Mouse (Mus musculus) CH12F3 (cell line): Measurements from ENCODE around the gene Svs1.

Source experiments
- in situ Hi-C: fragments of 300-500 bp; cut with MboI; formaldehyde crosslinking; loops from 2 replicates; pipeline ENCODE4 v1.14.3; 2020; ENCODE audit warnings: low sequenced_read_pairs

Svs1 gene

DNA sequence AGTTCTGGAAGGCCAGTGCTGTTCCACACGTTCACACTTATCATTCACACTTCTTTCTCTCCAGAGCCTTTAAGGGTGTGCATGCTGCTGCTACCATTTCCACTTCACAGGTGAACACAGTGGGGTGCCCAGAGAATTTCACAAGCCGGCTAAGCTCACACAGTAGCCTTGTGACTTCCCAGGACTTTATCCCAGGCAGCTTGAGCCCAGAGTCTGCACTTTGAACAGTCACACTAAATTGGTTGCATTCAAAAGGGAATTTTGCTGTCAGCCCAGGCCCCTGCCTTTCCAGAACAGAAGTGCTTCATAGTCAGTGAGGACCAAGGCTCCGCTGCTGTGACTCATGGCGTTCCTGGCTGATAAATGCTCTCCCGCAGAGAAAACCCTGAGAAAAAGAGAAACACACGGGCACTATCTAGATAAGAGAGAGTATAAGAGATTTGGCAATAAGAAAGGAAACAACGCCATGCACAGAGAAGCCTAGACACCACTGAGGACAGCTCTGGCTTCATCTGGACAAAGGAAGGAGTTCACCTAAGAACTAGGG, at the start of gene Svs1:
Gene Svs1 (plus strand): TSS at position 418 of the 547 bp plus-strand sequence.
- in situ Hi-C loops, result no loop called here

DNA sequence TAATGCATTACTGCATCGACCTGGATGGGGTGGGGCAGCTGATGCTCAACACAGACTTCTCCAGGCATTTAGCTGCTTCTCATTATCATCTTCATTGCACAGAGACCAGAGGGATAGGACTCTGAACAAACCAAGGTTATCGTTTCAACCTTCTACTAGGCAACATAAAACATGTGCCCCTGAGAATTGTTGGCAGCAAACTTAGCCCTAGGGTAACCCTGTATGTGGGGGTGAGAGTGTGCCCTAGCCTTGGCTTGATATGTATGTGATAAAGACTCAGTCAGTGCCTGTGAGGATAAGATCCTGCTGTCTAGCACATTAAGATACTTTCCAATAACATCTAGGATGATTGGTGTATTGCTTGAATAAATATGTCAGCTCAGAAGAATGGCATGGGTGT, 37.1 kb upstream of the Svs1 start:
- in situ Hi-C loops, result no loop called here

- in situ Hi-C loops, result loop anchor here (10.0 kb wide), 1 partner anchor 296 kb away; no protein-coding TSS in a partner anchor
Observed at GRCm38 (mm10) chr6:48950676-48951075, 36.0 kb upstream of the Svs1 start.

- in situ Hi-C loops, result loop anchor here (10.0 kb wide), 1 partner anchor 297 kb away; no protein-coding TSS in a partner anchor
Observed at GRCm38 (mm10) chr6:48951630-48952029, 35.0 kb upstream of the Svs1 start.

DNA sequence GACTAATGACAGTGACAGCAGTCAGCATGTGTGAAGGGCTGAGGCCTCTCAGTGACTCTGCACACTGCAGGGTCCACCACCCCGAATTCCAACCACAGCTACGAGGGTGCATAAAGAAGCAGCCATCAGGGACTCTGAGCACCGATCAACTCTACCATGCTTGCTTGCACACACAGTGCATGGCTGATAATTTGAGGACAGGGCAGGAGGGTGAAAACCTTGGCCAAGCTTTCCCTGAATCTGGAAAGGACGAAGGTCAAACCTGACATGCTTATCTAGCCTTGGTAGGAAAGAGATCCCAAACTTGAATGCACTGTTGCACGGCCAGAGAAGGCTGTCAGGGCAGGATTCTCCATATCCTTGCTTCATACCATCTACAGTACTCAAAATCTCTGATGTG, 33.4 kb upstream of the Svs1 start:
- in situ Hi-C loops, result loop anchor here (10.0 kb wide), 1 partner anchor 298 kb away; no protein-coding TSS in a partner anchor

GRCm38 (mm10) chr6:48954211-48954610, 32.5 kb upstream of the Svs1 start:
- in situ Hi-C loops, result loop anchor here (10.0 kb wide), 1 partner anchor 299 kb away; no protein-coding TSS in a partner anchor

DNA sequence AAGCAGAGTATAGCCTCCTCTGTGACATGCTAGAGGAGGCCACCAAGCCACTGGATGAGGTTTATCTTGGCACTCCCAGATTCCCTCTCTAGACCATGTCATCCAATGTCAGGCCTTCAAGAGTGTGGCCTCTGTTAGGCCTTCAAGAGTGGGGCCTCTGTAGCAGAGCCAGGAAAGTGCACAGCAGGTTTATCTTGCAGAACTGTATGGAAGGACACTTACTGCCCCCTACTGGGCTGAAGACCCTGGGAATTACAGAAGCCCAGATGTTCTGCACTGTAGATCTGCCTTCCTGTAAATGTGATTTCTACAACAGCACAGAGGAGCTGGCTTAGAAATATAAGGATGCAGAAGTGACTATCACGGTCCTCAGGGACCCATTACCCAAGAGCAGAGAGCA, 31.7 kb upstream of the Svs1 start:
- in situ Hi-C loops, result loop anchor here (10.0 kb wide), 1 partner anchor 300 kb away; no protein-coding TSS in a partner anchor

DNA sequence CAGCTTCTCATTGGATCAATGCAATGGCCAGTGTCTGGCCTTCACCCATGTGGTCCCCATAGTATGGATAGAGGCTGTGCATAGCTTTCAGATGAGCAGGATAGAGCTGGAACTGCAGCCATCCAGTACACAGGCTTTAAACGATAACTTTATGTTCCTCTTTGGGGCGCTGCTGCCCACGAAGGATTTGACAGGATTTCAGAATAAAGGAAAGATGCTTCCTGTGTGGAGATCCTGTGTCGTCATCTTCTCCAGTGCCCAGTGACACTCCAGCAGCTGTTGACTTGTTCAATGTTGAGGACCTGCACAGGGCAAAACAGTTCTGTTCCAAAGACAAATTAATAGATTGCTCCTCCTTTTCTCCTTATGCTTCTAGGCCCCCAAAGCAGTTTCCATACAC, 29.9 kb upstream of the Svs1 start:
- in situ Hi-C loops, result loop anchor here (10.0 kb wide), 1 partner anchor 302 kb away; no protein-coding TSS in a partner anchor

DNA sequence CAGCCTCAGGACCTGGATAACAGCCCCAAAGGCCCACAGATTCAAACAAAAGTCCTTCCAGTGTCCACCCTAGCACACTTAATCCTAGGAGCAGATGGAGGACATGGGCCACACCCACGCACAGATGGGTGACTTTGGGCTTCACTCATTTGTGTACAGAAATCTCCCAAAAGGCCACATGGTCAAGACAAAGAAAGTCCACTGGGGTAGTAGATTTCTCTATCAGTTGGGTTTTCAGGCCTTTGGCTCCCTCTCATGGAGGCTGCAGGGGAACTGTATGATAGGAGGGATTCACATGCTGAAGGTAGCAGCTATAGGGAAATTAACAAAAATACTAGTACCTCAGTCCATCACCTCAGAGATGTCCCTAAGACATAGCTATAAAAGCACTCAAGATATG, 28.6 kb upstream of the Svs1 start:
- in situ Hi-C loops, result loop anchor here (10.0 kb wide), 1 partner anchor 303 kb away; no protein-coding TSS in a partner anchor

DNA sequence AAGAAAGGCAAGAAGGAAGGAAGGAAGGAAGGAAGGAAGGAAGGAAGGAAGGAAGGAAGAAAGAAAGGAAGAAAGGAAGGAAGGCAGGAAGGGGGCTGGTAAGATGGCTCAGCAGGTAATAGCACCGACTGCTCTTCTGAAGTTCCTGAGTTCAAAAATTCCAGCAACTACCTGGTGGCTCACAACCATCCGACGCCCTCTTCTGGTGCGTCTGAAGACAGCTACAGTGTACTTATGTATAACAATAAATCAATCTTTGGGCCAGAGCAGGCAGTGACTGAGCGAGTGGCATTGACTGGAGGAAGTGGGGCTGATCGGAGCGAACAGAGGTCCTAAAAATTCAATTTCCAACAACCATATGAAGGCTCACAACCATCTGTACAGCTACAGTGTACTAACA, 27.5 kb upstream of the Svs1 start:
- in situ Hi-C loops, result loop anchor here (10.0 kb wide), 1 partner anchor 304 kb away; no protein-coding TSS in a partner anchor

GRCm38 (mm10) chr6:48966696-48967095, 20.0 kb upstream of the Svs1 start:
- in situ Hi-C loops, result loop anchor here (10.0 kb wide), 1 partner anchor 102 kb away; no protein-coding TSS in a partner anchor

DNA sequence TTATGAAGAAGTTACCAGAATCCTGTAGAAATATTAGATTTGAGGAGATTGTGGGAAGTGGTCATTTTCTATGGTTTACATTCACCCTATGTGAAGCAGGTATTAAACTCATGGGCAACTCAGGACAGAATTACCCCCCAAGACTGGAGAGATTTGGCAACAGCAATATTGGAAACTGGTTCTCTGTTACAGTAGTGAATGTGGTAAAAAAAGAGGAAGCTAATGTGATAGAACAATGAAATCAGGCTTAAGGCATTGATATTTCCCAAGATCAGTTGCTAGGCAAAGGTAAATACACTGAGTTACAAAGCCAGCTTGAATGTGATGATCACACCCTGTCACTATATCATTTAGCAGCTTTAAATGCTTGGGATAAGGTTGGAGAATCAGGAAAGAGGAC, 18.8 kb upstream of the Svs1 start:
- in situ Hi-C loops, result loop anchor here (10.0 kb wide), 1 partner anchor 103 kb away; no protein-coding TSS in a partner anchor

DNA sequence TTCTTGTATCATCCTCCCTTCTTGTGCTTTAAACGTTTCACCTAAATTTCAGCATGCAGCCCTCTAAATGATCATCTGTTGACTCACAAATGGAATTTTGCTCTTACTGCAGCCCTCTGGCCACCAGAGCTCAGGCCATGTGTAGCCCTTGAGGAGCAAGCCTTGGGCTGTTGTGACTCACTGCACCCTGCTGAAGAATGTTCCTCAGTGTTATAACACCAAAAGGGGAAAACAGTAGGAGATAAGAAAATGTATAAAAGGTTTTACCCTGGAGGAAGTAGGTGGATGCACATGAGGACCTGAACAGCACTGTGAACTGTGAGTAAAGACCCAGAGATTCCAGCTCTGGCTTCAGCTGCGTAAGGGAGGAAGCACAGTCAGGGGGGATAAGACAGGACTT, 12.0 kb upstream of the Svs1 start, which contains the start of gene Doxl2:
Gene Doxl2 (plus strand): TSS at position 301 of the 400 bp plus-strand sequence.
- in situ Hi-C loops, result no loop called here

DNA sequence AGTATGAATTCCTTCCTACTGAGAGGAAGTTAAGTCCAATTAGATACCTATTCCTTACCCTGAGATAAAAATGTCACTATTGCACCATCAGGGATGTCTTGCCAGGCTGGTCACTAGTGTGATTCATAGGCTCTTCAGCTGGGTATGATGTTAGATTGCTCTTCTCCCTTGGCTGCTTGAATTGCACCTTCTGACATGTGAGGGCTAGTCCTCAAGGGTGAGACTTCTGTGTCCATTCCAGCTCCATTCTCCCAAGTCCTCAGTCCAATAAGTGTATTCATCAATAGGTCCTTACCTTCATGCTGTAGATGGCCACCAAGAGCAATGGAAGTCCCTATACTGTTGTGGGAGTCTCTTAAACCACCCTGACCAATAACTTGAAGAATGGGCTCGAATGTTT, 7.0 kb upstream of the Svs1 start:
- in situ Hi-C loops, result no loop called here

GRCm38 (mm10) chr6:48982305-48982704, 4.4 kb upstream of the Svs1 start:
- in situ Hi-C loops, result no loop called here

GRCm38 (mm10) chr6:48989971-48990370, 3.3 kb downstream of the Svs1 start:
- in situ Hi-C loops, result no loop called here

DNA sequence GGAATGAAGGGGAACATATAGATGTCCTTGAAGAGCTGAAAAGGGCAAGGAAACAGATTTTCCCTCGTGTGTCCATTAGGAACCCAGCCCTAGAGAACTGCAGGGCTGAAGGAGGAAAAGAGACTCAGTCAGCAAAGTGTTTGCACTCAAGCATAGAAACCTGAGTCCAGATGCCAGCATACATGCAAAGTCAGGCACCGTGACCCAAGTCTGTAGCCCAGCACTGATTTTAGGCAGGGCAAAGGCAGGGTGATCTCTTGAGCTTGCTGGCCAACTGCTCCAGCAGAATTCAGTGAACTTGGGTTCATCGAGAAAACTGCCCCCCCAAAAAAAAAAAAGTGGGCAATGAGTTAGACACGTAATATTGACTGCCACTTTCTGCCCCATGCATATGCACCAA, 5.3 kb downstream of the Svs1 start:
- in situ Hi-C loops, result no loop called here

DNA sequence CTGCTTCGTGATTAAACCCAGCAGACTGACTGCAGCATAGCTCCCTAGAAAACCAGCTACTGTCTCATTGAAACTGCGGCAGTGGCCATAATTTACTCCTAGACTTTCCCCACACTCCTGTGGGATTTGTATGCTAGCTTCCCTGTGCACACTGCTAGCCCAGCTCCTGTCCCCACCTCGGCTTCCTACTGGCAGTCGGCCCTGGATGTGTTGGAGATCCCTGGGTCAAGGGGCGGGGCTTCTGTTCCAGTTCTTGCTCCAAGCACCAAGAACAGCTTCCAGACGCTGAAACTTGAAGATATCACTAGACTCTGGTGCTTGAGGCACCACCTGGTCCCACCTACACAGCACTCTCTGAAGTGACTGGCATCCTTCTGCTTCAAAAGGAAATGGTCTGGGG, 11.5 kb downstream of the Svs1 start:
- in situ Hi-C loops, result no loop called here

DNA sequence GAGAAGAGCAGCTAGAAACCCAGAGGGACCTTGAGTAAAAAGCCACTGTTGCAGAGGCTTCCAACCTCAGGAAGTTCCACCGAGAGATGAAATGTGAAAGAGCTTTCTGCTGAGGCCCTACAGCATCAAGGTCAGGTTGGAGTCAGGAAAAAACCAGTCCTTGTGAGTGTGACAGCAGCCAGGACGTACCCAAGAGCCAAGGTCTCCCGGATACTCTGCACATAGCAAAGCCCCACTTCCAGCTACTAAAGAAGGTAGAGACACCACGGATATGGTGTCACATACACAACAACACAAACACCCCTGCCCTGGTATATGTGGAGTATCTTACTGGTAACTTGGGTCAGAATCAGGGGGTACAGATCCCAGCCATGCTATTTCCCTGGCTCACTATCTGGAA, 12.1 kb downstream of the Svs1 start:
- in situ Hi-C loops, result no loop called here

GRCm38 (mm10) chr6:49003381-49003780, 16.7 kb downstream of the Svs1 start:
- in situ Hi-C loops, result no loop called here

GRCm38 (mm10) chr6:49007981-49008380, 21.3 kb downstream of the Svs1 start:
- in situ Hi-C loops, result no loop called here

DNA sequence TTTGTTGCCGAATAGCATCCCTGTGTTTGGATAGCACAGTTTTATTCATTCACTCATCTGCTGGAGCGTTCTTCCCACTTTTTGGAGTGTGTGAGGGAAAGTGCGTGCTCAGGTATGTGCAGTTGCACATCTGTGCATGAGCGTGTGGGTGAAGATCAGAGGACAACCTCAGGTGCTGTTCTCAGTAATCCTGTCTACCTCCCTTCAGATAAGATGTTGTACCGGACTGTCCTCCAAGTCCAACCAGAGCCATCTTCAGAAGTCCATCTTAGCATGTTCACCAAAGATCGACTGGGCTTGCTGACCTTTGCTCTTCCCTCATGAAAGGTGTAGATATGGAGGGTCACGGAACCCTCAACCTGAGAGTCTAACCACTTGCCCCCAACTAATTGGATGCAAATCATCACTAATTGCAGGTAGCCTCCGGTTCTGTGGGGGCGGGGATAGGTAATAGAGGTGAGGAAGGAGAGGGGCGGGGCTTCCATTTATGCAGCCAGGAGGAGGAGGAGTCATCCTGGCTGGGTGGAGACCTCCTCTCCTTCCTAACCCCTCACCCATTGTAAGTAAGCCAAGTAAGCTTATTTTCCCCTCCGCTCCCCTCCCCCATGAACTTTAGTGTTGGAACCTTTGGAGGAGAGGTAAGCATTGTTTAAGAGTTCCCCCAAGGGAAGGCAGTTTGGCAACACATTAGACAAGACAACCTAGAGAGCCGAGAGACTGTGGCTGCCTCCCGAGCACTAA, 21.9 kb downstream of the Svs1 start:
- in situ Hi-C loops, result no loop called here
